Mouse (Mus musculus) stomach, embryonic 14.5 days (tissue): ENCODE measurements around the gene Plch2. TPM values are rescaled to one million over a fixed set of nuclear protein-coding genes. Genes with fewer than 3 reads are reported as not detected.

Source experiments
- ATAC-seq: fragments of 200-750 bp; cut with Nextera tagmentation; 2 replicates; pipeline ENCODE4 v1.8.0; 2017; ENCODE audit warnings: low read depth, moderate TSS enrichment; ENCODE audit not compliant: insufficient number of reproducible peaks, insufficient read depth, low FRiP score
- H3K27ac ChIP-seq: fragments of 300-500 bp; sonication (generic); 2 replicates; pipeline ENCODE4 v1.5.1; 2014; ENCODE audit warnings: mild to moderate bottlenecking, low read length, moderate library complexity, mixed read lengths
- H3K27me3 ChIP-seq: fragments of 300-500 bp; sonication (generic); 2 replicates; pipeline ENCODE4 v1.6.1; 2014; ENCODE audit warnings: low read length, control low read depth, mixed read lengths; ENCODE audit not compliant: control insufficient read depth, insufficient read depth
- H3K36me3 ChIP-seq: fragments of 300-500 bp; sonication (generic); 2 replicates; pipeline ENCODE4 v1.6.1; 2014; ENCODE audit warnings: mild to moderate bottlenecking, control low read depth, low read length, moderate library complexity, mixed read lengths; ENCODE audit not compliant: control insufficient read depth, insufficient read depth
- H3K4me1 ChIP-seq: fragments of 300-500 bp; sonication (generic); 2 replicates; pipeline ENCODE4 v1.6.1; 2014; ENCODE audit warnings: low read length, control low read depth, mixed read lengths; ENCODE audit not compliant: control insufficient read depth, insufficient read depth
- H3K4me2 ChIP-seq: fragments of 300-500 bp; sonication (generic); replicated peaks from 2 replicates; pipeline ENCODE4 v1.6.1; 2014; ENCODE audit warnings: low read depth, low read length, control low read depth
- H3K4me3 ChIP-seq: fragments of 300-500 bp; sonication (generic); 2 replicates; pipeline ENCODE4 v1.5.1; 2014; ENCODE audit warnings: low read depth, low read length, control low read depth
- H3K9ac ChIP-seq: fragments of 300-500 bp; sonication (generic); replicated peaks from 2 replicates; pipeline ENCODE4 v1.6.1; 2014; ENCODE audit warnings: low read depth, mild to moderate bottlenecking, control low read depth, low read length, moderate library complexity, mixed read lengths
- H3K9me3 ChIP-seq: fragments of 300-500 bp; sonication (generic); 2 replicates; pipeline ENCODE4 v1.6.1; 2016; ENCODE audit warnings: low read depth, low read length, control low read depth; ENCODE audit not compliant: control insufficient read depth
- WGBS: fragments of 180-500 bp; shearing (Covaris S2); extraction: QIAGEN DNeasy Blood & Tissue Kit; methylation state at CpG from one replicate; pipeline ENCODE4 v1.1.7; 2014; 5-methylcytosine and 5-hydroxymethylcytosine counted together
- polyA plus RNA-seq: library from polyadenylated mRNA; unstranded; fragments of >200 nt; fragmentation: Nextera tagmentation; extraction: Ambion mirVana; gene quantifications from 2 replicates; pipeline ENCODE4 v1.2.1, GENCODE M21; 2014

The Plch2 gene
- polyA plus RNA-seq, 1 experiment from 2014 or later: 25.9 TPM

- ATAC-seq: no peak
- H3K4me1 ChIP-seq: peaks cover 8% of the 10 kb centered on the region; the same call in 1 of the 2 replicates
- H3K27ac ChIP-seq: no peak overlapping the region
- H3K4me2 ChIP-seq: no peak overlapping the region
- H3K9ac ChIP-seq: no peak overlapping the region
- H3K27me3 ChIP-seq: no peaks in the 10 kb centered on the region
- H3K9me3 ChIP-seq: no peaks in the 10 kb centered on the region
- peaks cover 25% of the 10 kb centered on the region for H3K36me3 ChIP-seq
- H3K4me3 ChIP-seq: no peak overlapping the region
- 26% methylated on average over 24 of the region's 24 CpGs for WGBS
These were observed 72.8 kb downstream of the Plch2 start for GRCm38 (mm10) chr4:154983767-154984166.

GRCm38 (mm10) chr4:154982247-154983120, 74.1 kb downstream of the Plch2 start:
- H3K4me1 ChIP-seq: peaks cover 8% of the 10 kb centered on the region; the same call in 1 of the 2 replicates
- H3K27me3 ChIP-seq: no peaks in the 10 kb centered on the region
- ATAC-seq: no peak
- no peak overlapping the region for H3K27ac ChIP-seq
- H3K4me2 ChIP-seq: no peak overlapping the region
- no peak overlapping the region for H3K4me3 ChIP-seq
- H3K9me3 ChIP-seq: no peaks in the 10 kb centered on the region
- no peak overlapping the region for H3K9ac ChIP-seq
- 69% methylated on average over 19 of the region's 19 CpGs for WGBS
- peaks cover 37% of the 10 kb centered on the region for H3K36me3 ChIP-seq

GRCm38 (mm10) chr4:154981530-154981929, 75.1 kb downstream of the Plch2 start:
- peak; percentile 44 for ATAC-seq
- Histone ChIP-seq H3K27ac (no peak overlapping the region), H3K36me3 (peaks cover 46% of the 10 kb centered on the region)

GRCm38 (mm10) chr4:154981076-154981475, 75.5 kb downstream of the Plch2 start:
- H3K27ac ChIP-seq: no peak overlapping the region
- no peak overlapping the region for H3K4me2 ChIP-seq
- H3K27me3 ChIP-seq: no peaks in the 10 kb centered on the region
- H3K9ac ChIP-seq: no peak overlapping the region
- H3K4me1 ChIP-seq: peaks cover 5% of the 10 kb centered on the region; the same call in 1 of the 2 replicates
- H3K36me3 ChIP-seq: peaks cover 49% of the 10 kb centered on the region
- H3K9me3 ChIP-seq: no peaks in the 10 kb centered on the region
- H3K4me3 ChIP-seq: no peak overlapping the region
- ATAC-seq: no peak
- WGBS: 86% methylated on average over 6 of the region's 6 CpGs

More at GRCm38 (mm10) chr4:154981530-154981929, 75.1 kb downstream of the Plch2 start:
- WGBS: 40% methylated on average over 7 of the region's 7 CpGs
- H3K4me2 ChIP-seq: no peak overlapping the region
- H3K27me3 ChIP-seq: no peaks in the 10 kb centered on the region
- no peaks in the 10 kb centered on the region for H3K9me3 ChIP-seq
- peaks cover 8% of the 10 kb centered on the region; the same call in 1 of the 2 replicates for H3K4me1 ChIP-seq
- no peak overlapping the region for H3K9ac ChIP-seq
- H3K4me3 ChIP-seq: no peak overlapping the region

- Histone ChIP-seq H3K27me3 (no peaks in the 10 kb centered on the region), H3K9ac (no peak overlapping the region), H3K4me3 (no peak overlapping the region), H3K27ac (no peak overlapping the region), H3K4me1 (no peaks in the 10 kb centered on the region), H3K36me3 (peaks cover 59% of the 10 kb centered on the region), H3K9me3 (no peaks in the 10 kb centered on the region), H3K4me2 (no peak overlapping the region)
- ATAC-seq: no peak
- WGBS: 90% methylated on average over 4 of the region's 4 CpGs
These were observed 76.5 kb downstream of the Plch2 start for GRCm38 (mm10) chr4:154980110-154980509.

DNA sequence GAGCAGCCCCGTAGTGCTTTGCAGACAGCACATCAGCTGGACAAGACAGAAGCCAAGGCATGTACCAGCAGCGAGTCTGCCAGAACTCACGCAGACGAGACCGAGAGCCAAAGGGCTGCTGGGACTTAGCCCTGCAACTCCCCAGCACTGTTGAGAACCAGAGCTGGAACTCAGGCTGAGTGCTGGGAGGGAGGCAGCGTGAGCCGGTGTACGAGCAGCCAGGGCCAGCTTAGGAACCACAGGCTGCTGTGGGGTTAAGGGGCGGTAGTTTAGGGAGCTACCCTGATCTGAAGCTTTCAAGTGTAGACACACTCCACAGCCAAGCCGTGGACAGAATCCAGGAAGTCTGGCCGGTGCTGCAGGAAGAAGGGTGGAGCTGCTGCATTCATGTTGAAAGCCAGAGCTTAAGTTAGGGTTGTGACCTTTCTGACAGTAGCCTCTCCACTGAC, 82.4 kb downstream of the Plch2 start:
- Histone ChIP-seq H3K9ac (no peak overlapping the region), H3K4me2 (no peak overlapping the region), H3K4me3 (no peak overlapping the region), H3K27me3 (no peaks in the 10 kb centered on the region), H3K4me1 (no peaks in the 10 kb centered on the region), H3K27ac (no peak overlapping the region), H3K9me3 (no peaks in the 10 kb centered on the region), H3K36me3 (peaks cover 97% of the 10 kb centered on the region)
- no peak for ATAC-seq
- WGBS: 86% methylated on average over 11 of the region's 11 CpGs

DNA sequence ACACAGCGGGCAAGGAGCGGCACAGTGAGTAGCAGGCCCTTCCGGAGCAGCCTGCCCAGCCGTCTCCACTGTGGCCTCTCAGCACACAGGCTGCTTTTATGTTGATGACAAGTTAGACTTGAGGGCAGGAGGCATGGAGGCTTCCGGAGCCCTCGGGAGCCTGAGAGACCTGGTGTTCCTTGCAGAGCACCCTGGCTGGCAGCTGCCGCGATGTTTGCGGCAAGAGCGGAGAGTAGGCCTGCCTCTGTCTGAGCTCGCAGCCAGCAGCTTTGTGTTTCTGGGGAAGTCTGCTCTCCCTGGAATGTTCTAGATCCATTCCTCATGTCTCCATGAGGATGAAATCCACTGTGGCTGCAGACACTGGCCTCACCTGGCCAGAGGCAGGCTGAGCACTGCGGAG, 84.0 kb downstream of the Plch2 start:
- Histone ChIP-seq H3K36me3 (peaks cover 84% of the 10 kb centered on the region), H3K4me3 (no peak overlapping the region), H3K9me3 (no peaks in the 10 kb centered on the region), H3K9ac (no peak overlapping the region), H3K27me3 (no peaks in the 10 kb centered on the region), H3K27ac (no peak overlapping the region), H3K4me1 (no peaks in the 10 kb centered on the region), H3K4me2 (no peak overlapping the region)
- ATAC-seq: no peak
- WGBS: 96% methylated on average over 12 of the region's 12 CpGs

- ATAC-seq: no peak
- H3K36me3 ChIP-seq: peaks cover 39% of the 10 kb centered on the region
- H3K4me3 ChIP-seq: no peak overlapping the region
- WGBS: 63% methylated on average over 5 of the region's 5 CpGs
- H3K4me2 ChIP-seq: no peak overlapping the region
- no peak overlapping the region for H3K9ac ChIP-seq
- H3K4me1 ChIP-seq: peaks cover 18% of the 10 kb centered on the region
- H3K27ac ChIP-seq: no peak overlapping the region
- H3K27me3 ChIP-seq: peaks cover 9% of the 10 kb centered on the region
- H3K9me3 ChIP-seq: no peaks in the 10 kb centered on the region
These were observed 89.4 kb downstream of the Plch2 start for GRCm38 (mm10) chr4:154967173-154967572.
